Mouse (Mus musculus) kidney, embryonic 15.5 days (tissue): ENCODE data around the gene Slc27a5. TPM values are rescaled to one million over a fixed set of nuclear protein-coding genes. Genes with fewer than 3 reads are reported as not detected.

ENCODE experiments used
- ATAC-seq: fragments of 200-750 bp; cut with Nextera tagmentation; replicated peaks from 2 replicates; pipeline ENCODE4 v1.8.0; 2017; ENCODE audit warnings: moderate TSS enrichment; ENCODE audit not compliant: low FRiP score
- H3K27ac ChIP-seq: fragments of 300-500 bp; sonication (generic); 2 replicates; pipeline ENCODE4 v1.5.1; 2015; ENCODE audit warnings: mild to moderate bottlenecking, inconsistent platforms
- H3K27me3 ChIP-seq: fragments of 300-500 bp; sonication (generic); 2 replicates; pipeline ENCODE4 v1.6.1; 2015; ENCODE audit warnings: inconsistent platforms
- H3K36me3 ChIP-seq: fragments of 300-500 bp; sonication (generic); 2 replicates; pipeline ENCODE4 v1.6.1; 2015; ENCODE audit warnings: inconsistent platforms
- H3K4me1 ChIP-seq: fragments of 300-500 bp; sonication (generic); 2 replicates; pipeline ENCODE4 v1.6.1; 2015; ENCODE audit warnings: inconsistent platforms
- H3K4me2 ChIP-seq: fragments of 300-500 bp; sonication (generic); 2 replicates; pipeline ENCODE4 v1.6.1; 2015; ENCODE audit warnings: moderate library complexity, mild to moderate bottlenecking, inconsistent platforms
- H3K4me3 ChIP-seq: fragments of 300-500 bp; sonication (generic); replicated peaks from 2 replicates; pipeline ENCODE4 v1.5.1; 2015; ENCODE audit warnings: mild to moderate bottlenecking, inconsistent platforms
- H3K9ac ChIP-seq: fragments of 300-500 bp; sonication (generic); 2 replicates; pipeline ENCODE4 v1.6.1; 2015; ENCODE audit warnings: mild to moderate bottlenecking, inconsistent platforms
- H3K9me3 ChIP-seq: fragments of 300-500 bp; sonication (generic); replicated peaks from 2 replicates; pipeline ENCODE4 v1.6.1; 2016; ENCODE audit warnings: inconsistent platforms
- WGBS: fragments of 180-500 bp; shearing (Covaris S2); methylation state at CpG from one replicate; pipeline ENCODE4 v1.1.7; 2015; ENCODE audit warnings: mixed read lengths; 5-methylcytosine and 5-hydroxymethylcytosine counted together
- polyA plus RNA-seq: library from polyadenylated mRNA; unstranded; fragments of >200 nt; fragmentation: Nextera tagmentation; extraction: Ambion mirVana; gene quantifications from 2 replicates; pipeline ENCODE4 v1.2.1, GENCODE M21; 2015

Gene Slc27a5
- polyA plus RNA-seq, 1 experiment from 2014 or later, result 0.44 TPM

- H3K4me2 ChIP-seq, result no peak within 1 kb of the TSS
- WGBS, result 86% methylated on average over 3 of the region's 3 CpGs
- H3K9ac ChIP-seq, result no peak within 1 kb of the TSS
- peaks cover 1% of the 10 kb centered on the region; the same call in 1 of the 2 replicates for H3K36me3 ChIP-seq
- no peak within 1 kb of the TSS for H3K4me3 ChIP-seq
- no peak for ATAC-seq
- no peaks in the 10 kb centered on the region for H3K9me3 ChIP-seq
- no peaks in the 10 kb centered on the region for H3K27me3 ChIP-seq
- no peaks in the 10 kb centered on the region for H3K4me1 ChIP-seq
- H3K27ac ChIP-seq, result no peak within 1 kb of the TSS
Observed at GRCm38 (mm10) chr7:12998851-12999250, 859 bp upstream of the Slc27a5 start, which contains the start of gene Trim28. Trim28 (plus strand) TSS chr7:12999114.

DNA sequence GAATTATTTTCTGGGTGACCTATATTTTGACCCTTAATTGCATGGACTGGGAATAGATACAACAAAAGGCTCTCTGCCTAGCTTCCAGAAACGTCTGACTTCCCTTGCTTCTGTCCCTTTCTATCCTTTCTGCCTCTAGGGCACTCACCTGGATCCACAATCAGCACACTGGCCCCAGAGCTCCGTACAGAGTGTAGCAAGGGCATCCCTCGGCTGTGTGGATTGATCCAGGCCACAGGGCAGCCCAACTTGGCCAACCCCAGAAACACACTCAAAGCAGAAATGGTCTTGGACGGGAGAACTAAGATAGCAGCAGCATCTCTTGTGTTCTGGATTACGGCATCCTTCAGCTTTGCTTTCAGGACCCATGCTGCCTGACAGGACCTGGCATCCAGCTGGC lies 762 bp downstream of the Slc27a5 start:
- H3K4me2 ChIP-seq, result no peak overlapping the region
- WGBS, result 69% methylated on average over 5 of the region's 5 CpGs
- H3K9ac ChIP-seq, result no peak overlapping the region
- no peaks in the 10 kb centered on the region for H3K9me3 ChIP-seq
- H3K4me3 ChIP-seq, result no peak overlapping the region
- no peaks in the 10 kb centered on the region for H3K36me3 ChIP-seq
- H3K27me3 ChIP-seq, result no peaks in the 10 kb centered on the region
- ATAC-seq, result no peak
- no peaks in the 10 kb centered on the region for H3K4me1 ChIP-seq
- no peak overlapping the region for H3K27ac ChIP-seq

- Histone ChIP-seq H3K4me1 (no peaks in the 10 kb centered on the region), H3K4me3 (no peak overlapping the region), H3K9me3 (no peaks in the 10 kb centered on the region), H3K36me3 (no peaks in the 10 kb centered on the region), H3K27ac (no peak overlapping the region), H3K27me3 (no peaks in the 10 kb centered on the region), H3K9ac (no peak overlapping the region), H3K4me2 (no peak overlapping the region)
- no peak for ATAC-seq
Observed at GRCm38 (mm10) chr7:12995862-12996261, 2.1 kb downstream of the Slc27a5 start.

GRCm38 (mm10) chr7:12993148-12993547 lies 4.8 kb downstream of the Slc27a5 start:
- Histone ChIP-seq H3K27ac (no peak overlapping the region), H3K4me2 (no peak overlapping the region), H3K27me3 (no peaks in the 10 kb centered on the region), H3K4me1 (no peaks in the 10 kb centered on the region), H3K9ac (no peak overlapping the region), H3K9me3 (no peaks in the 10 kb centered on the region), H3K4me3 (no peak overlapping the region), H3K36me3 (no peaks in the 10 kb centered on the region)
- 88% methylated on average over 10 of the region's 10 CpGs for WGBS
- no peak for ATAC-seq

GRCm38 (mm10) chr7:12992222-12992621 lies 5.8 kb downstream of the Slc27a5 start:
- no peak for ATAC-seq
- WGBS, result 7% methylated on average over 3 of the region's 3 CpGs
- Histone ChIP-seq H3K4me3 (no peak overlapping the region), H3K27ac (no peak overlapping the region), H3K36me3 (no peaks in the 10 kb centered on the region), H3K9me3 (no peaks in the 10 kb centered on the region), H3K9ac (no peak overlapping the region), H3K4me1 (no peaks in the 10 kb centered on the region), H3K27me3 (no peaks in the 10 kb centered on the region), H3K4me2 (no peak overlapping the region)

- Histone ChIP-seq H3K4me3 (no peak overlapping the region), H3K36me3 (peaks cover 2% of the 10 kb centered on the region; the same call in 1 of the 2 replicates), H3K27me3 (no peaks in the 10 kb centered on the region), H3K27ac (no peak overlapping the region), H3K9me3 (no peaks in the 10 kb centered on the region), H3K4me1 (no peaks in the 10 kb centered on the region), H3K4me2 (no peak overlapping the region), H3K9ac (no peak overlapping the region)
- ATAC-seq, result 0 out of 2 replicates have a peak, but pooled peaks have one; percentile 29
- 77% methylated on average over 8 of the region's 8 CpGs for WGBS
Observed at GRCm38 (mm10) chr7:12987409-12988189, 10.4 kb downstream of the Slc27a5 start.

GRCm38 (mm10) chr7:12986906-12987305 lies 11.1 kb downstream of the Slc27a5 start:
- no peaks in the 10 kb centered on the region for H3K4me1 ChIP-seq
- no peak for ATAC-seq
- no peaks in the 10 kb centered on the region for H3K27me3 ChIP-seq
- no peak overlapping the region for H3K4me3 ChIP-seq
- 80% methylated on average over 8 of the region's 8 CpGs for WGBS
- H3K36me3 ChIP-seq, result peaks cover 8% of the 10 kb centered on the region; the same call in 1 of the 2 replicates
- H3K4me2 ChIP-seq, result no peak overlapping the region
- H3K9ac ChIP-seq, result no peak overlapping the region
- no peak overlapping the region for H3K27ac ChIP-seq
- no peaks in the 10 kb centered on the region for H3K9me3 ChIP-seq

DNA sequence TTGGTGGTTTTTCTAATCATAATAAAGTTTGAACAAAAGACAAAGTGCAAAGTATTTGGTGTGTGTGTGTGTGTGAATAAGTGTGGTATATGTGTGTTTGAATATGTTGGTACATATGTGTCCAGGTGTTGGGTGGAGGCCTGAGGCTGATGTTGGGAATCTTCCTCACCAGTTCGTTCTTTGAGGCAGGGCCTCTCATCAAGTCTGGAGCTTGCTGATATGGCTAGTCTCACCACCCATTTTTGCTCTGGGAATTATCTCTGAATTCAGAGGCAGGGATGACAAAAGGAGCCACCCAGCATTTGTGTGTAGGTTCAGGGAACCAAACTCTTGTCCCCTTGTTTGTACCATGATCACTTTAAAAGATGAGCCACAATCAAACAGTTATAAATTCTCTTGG lies 12.3 kb downstream of the Slc27a5 start:
- Histone ChIP-seq H3K9ac (no peak overlapping the region), H3K4me3 (no peak overlapping the region), H3K9me3 (no peaks in the 10 kb centered on the region), H3K36me3 (peaks cover 8% of the 10 kb centered on the region; the same call in 1 of the 2 replicates), H3K4me1 (no peaks in the 10 kb centered on the region), H3K27ac (no peak overlapping the region), H3K4me2 (no peak overlapping the region), H3K27me3 (no peaks in the 10 kb centered on the region)
- no peak for ATAC-seq
- 83% methylated on average over 1 of the region's 1 CpGs for WGBS

DNA sequence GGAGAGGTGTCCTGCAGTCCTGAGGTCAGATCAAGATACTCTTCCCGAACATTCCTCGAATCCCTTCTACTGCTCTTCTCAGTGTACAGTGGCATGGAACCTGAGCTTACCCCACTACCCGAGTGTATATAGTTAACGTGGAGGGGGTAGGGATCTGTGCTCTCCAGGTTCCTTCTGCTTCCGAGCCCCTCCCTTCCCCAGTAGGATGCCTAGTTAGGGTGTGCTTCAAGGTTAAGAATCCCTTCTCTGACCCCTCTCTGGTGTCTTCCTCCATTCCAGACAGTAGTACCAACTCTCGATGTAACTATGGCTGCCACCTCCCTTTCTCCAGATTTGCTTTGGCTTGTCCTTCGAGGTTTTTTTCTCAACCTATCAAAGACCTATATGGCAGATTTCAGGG lies 17.7 kb downstream of the Slc27a5 start:
- H3K27ac ChIP-seq, result no peak overlapping the region
- no peak overlapping the region for H3K4me2 ChIP-seq
- H3K27me3 ChIP-seq, result no peaks in the 10 kb centered on the region
- peaks cover 19% of the 10 kb centered on the region for H3K4me1 ChIP-seq
- H3K4me3 ChIP-seq, result no peak overlapping the region
- no peak overlapping the region for H3K9ac ChIP-seq
- WGBS, result 80% methylated on average over 7 of the region's 7 CpGs
- peaks cover 11% of the 10 kb centered on the region for H3K36me3 ChIP-seq
- no peaks in the 10 kb centered on the region for H3K9me3 ChIP-seq
- no peak for ATAC-seq

DNA sequence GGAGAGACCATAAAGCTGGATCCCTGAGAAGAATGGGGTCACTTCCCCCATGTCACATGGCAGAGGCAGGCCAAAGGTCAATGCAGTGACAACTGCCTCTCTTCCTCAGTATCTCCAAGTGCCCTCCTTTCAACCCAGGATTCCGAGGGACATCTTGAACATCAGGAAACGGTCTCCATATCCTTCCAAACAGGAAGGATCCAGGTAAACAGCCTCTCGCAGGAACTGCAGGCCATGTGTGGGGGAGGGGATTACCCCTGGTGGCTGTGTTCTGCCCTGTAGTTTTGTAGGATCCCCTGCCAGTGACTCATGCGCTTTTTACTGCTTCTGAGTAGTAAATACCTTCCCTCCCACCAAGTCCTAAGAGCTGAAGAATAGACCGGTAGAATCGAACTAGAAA lies 18.2 kb downstream of the Slc27a5 start:
- no peak for ATAC-seq
- no peak overlapping the region for H3K4me3 ChIP-seq
- 33% methylated on average over 6 of the region's 6 CpGs for WGBS
- H3K4me2 ChIP-seq, result no peak overlapping the region
- no peak overlapping the region for H3K27ac ChIP-seq
- peaks cover 19% of the 10 kb centered on the region for H3K4me1 ChIP-seq
- H3K36me3 ChIP-seq, result peaks cover 11% of the 10 kb centered on the region
- no peaks in the 10 kb centered on the region for H3K9me3 ChIP-seq
- H3K27me3 ChIP-seq, result no peaks in the 10 kb centered on the region
- no peak overlapping the region for H3K9ac ChIP-seq

DNA sequence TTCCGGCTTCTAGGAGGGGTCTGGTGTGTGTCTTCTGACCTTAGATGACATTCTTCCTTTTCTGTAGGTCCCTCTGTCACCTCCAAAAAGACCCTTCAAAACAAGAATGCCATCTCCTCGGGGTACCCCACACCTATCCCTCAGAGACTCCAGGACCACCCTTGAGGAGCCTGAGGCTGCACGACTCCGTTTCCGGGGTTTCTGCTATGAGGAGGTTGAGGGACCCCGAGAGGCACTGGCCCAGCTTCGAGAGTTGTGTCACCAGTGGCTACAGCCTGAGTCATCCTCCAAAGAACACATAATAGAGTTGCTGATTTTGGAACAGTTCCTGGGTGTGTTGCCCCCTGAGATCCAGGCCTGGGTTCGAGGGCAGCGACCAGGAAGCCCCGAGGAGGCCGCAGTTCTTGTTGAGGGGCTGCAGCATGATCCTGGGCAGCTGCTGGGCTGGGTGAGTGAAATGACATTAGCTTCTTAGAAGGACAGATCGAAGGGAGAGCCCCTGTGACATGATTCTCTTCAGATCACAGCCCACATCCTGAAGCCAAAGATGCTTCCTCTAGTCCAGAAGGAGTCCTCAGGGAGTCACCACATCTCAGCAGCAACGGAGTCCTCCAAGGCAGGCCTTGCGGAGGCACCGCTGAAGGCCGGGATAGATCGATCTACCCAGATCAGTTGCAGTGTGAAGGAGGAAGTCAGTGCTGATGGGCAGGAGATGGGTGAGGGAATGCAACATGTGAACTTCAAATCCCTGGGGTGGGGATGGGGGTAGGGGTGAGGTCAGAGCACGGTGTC lies 18.9 kb downstream of the Slc27a5 start:
- H3K4me3 ChIP-seq, result peak overlapping the region; percentile 75
- peaks cover 11% of the 10 kb centered on the region for H3K36me3 ChIP-seq
- ATAC-seq, result no peak
- H3K4me2 ChIP-seq, result peak overlapping the region; percentile 80
- WGBS, result 79% methylated on average over 18 of the region's 18 CpGs
- no peaks in the 10 kb centered on the region for H3K27me3 ChIP-seq
- no peaks in the 10 kb centered on the region for H3K9me3 ChIP-seq
- H3K27ac ChIP-seq, result peak overlapping the region; percentile 98; the same call in 1 of the 2 replicates
- peak overlapping the region; percentile 68; the same call in 1 of the 2 replicates for H3K9ac ChIP-seq
- peaks cover 19% of the 10 kb centered on the region for H3K4me1 ChIP-seq

GRCm38 (mm10) chr7:12977682-12978389 lies 20.2 kb downstream of the Slc27a5 start, which contains the start of gene Zfp446:
Zfp446 (plus strand) TSS chr7:12977848.
- Histone ChIP-seq H3K9ac (peak within 1 kb of the TSS; percentile 69), H3K4me1 (peaks cover 19% of the 10 kb centered on the region), H3K36me3 (peaks cover 18% of the 10 kb centered on the region), H3K9me3 (no peaks in the 10 kb centered on the region), H3K27ac (peak within 1 kb of the TSS; percentile 98), H3K27me3 (no peaks in the 10 kb centered on the region), H3K4me2 (peak within 1 kb of the TSS; percentile 80), H3K4me3 (peak within 1 kb of the TSS; percentile 75)
- WGBS, result under 1% methylated on average over 49 of the region's 49 CpGs
- peak; percentile 99 for ATAC-seq
